Mouse (Mus musculus) lung, embryonic 14.5 days (tissue): ENCODE measurements around the gene Slc2a1. TPM values are rescaled to one million over a fixed set of nuclear protein-coding genes. Genes with fewer than 3 reads are reported as not detected.

Experiments
- ATAC-seq: fragments of 200-750 bp; cut with Nextera tagmentation; 2 replicates; pipeline ENCODE4 v1.8.0; 2017; ENCODE audit warnings: mild to moderate bottlenecking, moderate TSS enrichment, moderate library complexity; ENCODE audit not compliant: insufficient read depth
- DNase-seq: peaks from one replicate; pipeline ENCODE4 v3.0.0-alpha.2; 2015
- H3K27ac ChIP-seq: fragments of 300-500 bp; sonication (generic); 2 replicates; pipeline ENCODE4 v1.5.1; 2014; ENCODE audit warnings: low read depth, mild to moderate bottlenecking, moderate library complexity
- H3K27me3 ChIP-seq: fragments of 300-500 bp; sonication (generic); 2 replicates; pipeline ENCODE4 v1.6.1; 2014; ENCODE audit warnings: low read length, control low read depth; ENCODE audit not compliant: insufficient read depth
- H3K36me3 ChIP-seq: fragments of 300-500 bp; sonication (generic); 2 replicates; pipeline ENCODE4 v1.6.1; 2014; ENCODE audit warnings: control low read depth; ENCODE audit not compliant: insufficient read depth
- H3K4me1 ChIP-seq: fragments of 300-500 bp; sonication (generic); 2 replicates; pipeline ENCODE4 v1.6.1; 2014; ENCODE audit warnings: antibody characterized with exemption, control low read depth; ENCODE audit not compliant: insufficient read depth
- H3K4me2 ChIP-seq: fragments of 300-500 bp; sonication (generic); 2 replicates; pipeline ENCODE4 v1.6.1; 2014; ENCODE audit warnings: mild to moderate bottlenecking
- H3K4me3 ChIP-seq: fragments of 300-500 bp; sonication (generic); 2 replicates; pipeline ENCODE4 v1.5.1; 2014; ENCODE audit warnings: low read depth, low read length
- H3K9ac ChIP-seq: fragments of 300-500 bp; sonication (generic); 2 replicates; pipeline ENCODE4 v1.6.1; 2014
- H3K9me3 ChIP-seq: fragments of 300-500 bp; sonication (generic); 2 replicates; pipeline ENCODE4 v1.6.1; 2016; ENCODE audit warnings: low read depth, low read length, control low read depth
- CTCF ChIP-seq: IDR thresholded peaks from 2 replicates; pipeline ENCODE4 v1.5.1; 2016; ENCODE audit warnings: antibody characterized with exemption, low read depth
- WGBS: fragments of 180-500 bp; shearing (Covaris S2); extraction: QIAGEN DNeasy Blood & Tissue Kit; methylation state at CpG from one replicate; pipeline ENCODE4 v1.1.7; 2014; 5-methylcytosine and 5-hydroxymethylcytosine counted together
- polyA plus RNA-seq: library from polyadenylated mRNA; unstranded; fragments of >200 nt; fragmentation: Nextera tagmentation; extraction: Ambion mirVana; gene quantifications from 2 replicates; pipeline ENCODE4 v1.2.1, GENCODE M21; 2014

Gene Slc2a1
- polyA plus RNA-seq, 1 experiment from 2014 or later = 70.7 TPM

DNA sequence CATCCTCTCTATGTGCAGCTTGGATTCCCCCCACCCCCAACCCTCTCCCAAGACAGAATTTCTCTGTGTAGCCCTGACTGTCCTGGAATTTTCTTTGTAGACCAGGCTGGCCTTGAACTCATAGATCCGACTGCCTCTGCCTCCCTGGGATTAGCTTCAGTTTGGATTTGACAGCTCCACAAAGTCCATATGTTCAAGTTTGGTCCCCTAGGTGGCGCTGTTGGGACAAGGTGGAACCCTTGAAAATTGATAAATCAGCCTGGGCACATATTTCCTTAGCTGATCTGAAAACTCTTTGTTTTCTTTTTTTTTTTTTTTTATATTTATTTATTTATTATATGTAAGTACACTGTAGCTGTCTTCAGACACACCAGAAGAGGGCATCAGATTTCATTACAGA, 48.7 kb downstream of the Slc2a1 start:
- Histone ChIP-seq H3K36me3 (no peaks in the 10 kb centered on the region), H3K4me1 (no peaks in the 10 kb centered on the region), H3K27me3 (no peaks in the 10 kb centered on the region), H3K9ac (no peak overlapping the region), H3K4me3 (no peak overlapping the region), H3K27ac (no peak overlapping the region), H3K4me2 (no peak overlapping the region), H3K9me3 (no peaks in the 10 kb centered on the region)
- peak; percentile 64 for TF ChIP-seq CTCF
- no peak for ATAC-seq
- 26% methylated on average over 2 of the region's 2 CpGs for WGBS
- peak; percentile 77 for DNase-seq

DNA sequence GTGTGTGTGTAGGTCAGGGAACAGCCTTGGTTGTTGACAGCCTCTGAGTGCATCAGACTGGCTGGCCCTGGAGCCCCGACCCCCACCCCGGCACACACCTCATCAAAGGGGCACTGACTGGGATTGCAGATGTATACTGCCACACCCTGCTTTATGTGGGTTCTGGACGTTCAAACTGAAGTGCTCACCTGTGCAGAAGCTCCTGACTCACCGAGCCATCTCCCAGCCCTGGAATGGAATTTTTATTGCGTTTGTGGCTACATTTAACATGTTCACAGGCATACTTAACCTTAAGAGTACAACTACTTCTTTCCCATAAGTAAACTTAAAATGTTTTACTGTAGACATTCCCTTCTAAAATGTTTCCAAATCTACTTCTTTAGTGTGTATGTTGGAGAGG, 49.4 kb downstream of the Slc2a1 start:
- Histone ChIP-seq H3K9ac (no peak overlapping the region), H3K4me1 (no peaks in the 10 kb centered on the region), H3K27ac (no peak overlapping the region), H3K4me2 (no peak overlapping the region), H3K9me3 (no peaks in the 10 kb centered on the region), H3K36me3 (no peaks in the 10 kb centered on the region), H3K27me3 (no peaks in the 10 kb centered on the region), H3K4me3 (no peak overlapping the region)
- ATAC-seq (no peak; the same call in 1 of the 2 replicates), DNase-seq (no peak)
- no peak for TF ChIP-seq CTCF
- 58% methylated on average over 5 of the region's 5 CpGs for WGBS

DNA sequence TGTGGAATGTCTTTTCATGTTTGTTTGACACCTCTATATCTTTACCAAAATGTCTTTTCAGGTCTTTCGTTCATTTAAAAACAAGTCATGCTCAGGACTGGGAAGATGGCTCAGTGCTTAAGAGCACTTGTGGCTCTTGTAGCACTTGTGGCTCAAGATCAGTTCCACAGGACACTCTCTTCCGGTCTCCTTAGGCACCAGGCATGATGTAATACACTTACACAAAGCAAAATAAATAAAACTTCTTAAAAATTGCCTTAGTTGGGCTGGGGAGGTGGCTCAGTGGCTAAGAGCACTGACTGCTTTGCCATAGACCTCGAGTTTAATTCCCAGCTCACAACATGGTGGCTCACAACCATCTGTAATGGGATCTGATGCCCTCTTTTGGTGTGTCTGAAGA, 52.8 kb downstream of the Slc2a1 start:
- no peak for TF ChIP-seq CTCF
- DNase-seq = no peak
- no peak overlapping the region for H3K4me3 ChIP-seq
- no peaks in the 10 kb centered on the region for H3K4me1 ChIP-seq
- ATAC-seq = no peak
- H3K36me3 ChIP-seq = no peaks in the 10 kb centered on the region
- no peak overlapping the region for H3K27ac ChIP-seq
- no peak overlapping the region for H3K4me2 ChIP-seq
- no peaks in the 10 kb centered on the region for H3K27me3 ChIP-seq
- H3K9ac ChIP-seq = no peak overlapping the region
- no peaks in the 10 kb centered on the region for H3K9me3 ChIP-seq
- whole genome bisulfite sequencing = 53% methylated on average over 3 of the region's 3 CpGs

DNA sequence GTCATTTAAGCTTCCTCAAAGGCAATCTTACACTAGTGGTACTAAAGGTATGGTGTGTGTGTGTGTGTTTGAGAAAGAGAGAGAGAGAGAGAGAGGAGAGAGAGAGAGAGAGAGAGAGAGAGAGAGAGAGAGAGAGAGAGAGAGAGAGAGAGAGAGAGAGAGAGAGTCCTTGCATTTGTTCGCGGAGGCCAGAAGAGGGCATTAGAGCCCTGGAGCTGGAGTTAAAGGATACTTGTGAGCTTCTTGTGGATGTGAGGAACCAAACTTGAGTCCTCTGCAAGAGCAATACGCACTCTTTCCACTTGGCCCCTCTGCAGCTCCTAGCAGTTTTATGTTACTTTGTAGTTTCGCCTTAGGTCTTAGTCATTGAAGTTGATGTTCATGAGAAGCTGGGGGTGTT, 54.5 kb downstream of the Slc2a1 start:
- ATAC-seq (no peak), DNase-seq (no peak)
- Histone ChIP-seq H3K4me2 (no peak overlapping the region), H3K9me3 (no peaks in the 10 kb centered on the region), H3K9ac (no peak overlapping the region), H3K4me1 (no peaks in the 10 kb centered on the region), H3K36me3 (0 out of 2 replicates have a peak, but pooled peaks cover 1% of the 10 kb centered on the region), H3K27me3 (no peaks in the 10 kb centered on the region), H3K27ac (no peak overlapping the region), H3K4me3 (no peak overlapping the region)
- WGBS = 61% methylated on average over 4 of the region's 4 CpGs
- peak; percentile 15; the same call in 1 of the 2 replicates for TF ChIP-seq CTCF

DNA sequence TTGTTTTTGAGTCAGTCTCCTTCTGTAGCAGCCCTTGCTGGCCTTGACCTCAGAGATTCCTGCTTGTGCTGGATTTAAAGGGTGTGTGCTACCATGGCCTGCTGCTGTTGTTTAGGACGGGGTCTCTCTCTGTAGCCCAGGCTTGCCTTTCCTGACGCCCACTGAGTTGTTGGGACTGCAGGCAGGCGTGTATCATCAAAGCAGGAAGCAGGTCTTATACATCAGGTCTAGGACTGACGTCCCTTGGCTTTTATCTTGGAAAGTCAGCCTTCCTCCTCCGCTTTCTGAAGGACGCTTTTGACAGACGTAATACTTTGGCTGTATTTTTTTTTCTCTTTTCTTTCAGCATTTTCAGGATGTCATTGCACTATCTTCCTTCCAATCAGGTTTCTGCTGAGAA, 57.4 kb downstream of the Slc2a1 start:
- Histone ChIP-seq H3K4me1 (no peaks in the 10 kb centered on the region), H3K4me2 (no peak overlapping the region), H3K27me3 (no peaks in the 10 kb centered on the region), H3K27ac (no peak overlapping the region), H3K36me3 (peaks cover 27% of the 10 kb centered on the region), H3K4me3 (no peak overlapping the region), H3K9me3 (no peaks in the 10 kb centered on the region), H3K9ac (no peak overlapping the region)
- DNase-seq (peak; percentile 21), ATAC-seq (no peak)
- WGBS = 54% methylated on average over 7 of the region's 7 CpGs
- no peak for TF ChIP-seq CTCF

DNA sequence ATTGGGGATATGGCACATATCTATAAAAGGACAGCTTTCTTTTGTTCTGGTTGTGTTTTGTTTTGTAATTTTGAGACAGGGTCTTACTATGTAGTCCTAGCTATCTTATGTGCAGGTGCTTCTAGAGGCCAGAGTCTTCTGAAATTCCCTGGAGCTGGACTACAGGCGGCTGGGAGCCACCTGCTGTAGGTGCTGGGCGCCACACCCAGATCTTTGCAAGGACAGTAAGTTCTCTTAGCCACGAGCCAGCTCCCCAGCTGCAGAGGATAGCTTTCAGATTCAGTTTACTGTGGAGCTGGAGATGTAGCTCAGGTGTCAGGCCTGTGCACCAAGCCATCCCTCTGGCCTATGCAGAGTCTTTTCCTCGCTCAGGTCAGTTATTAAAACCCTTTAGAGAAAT, 58.6 kb downstream of the Slc2a1 start:
- no peak overlapping the region for H3K9ac ChIP-seq
- ATAC-seq (no peak), DNase-seq (no peak)
- WGBS = 86% methylated on average over 4 of the region's 4 CpGs
- H3K4me3 ChIP-seq = no peak overlapping the region
- H3K36me3 ChIP-seq = peaks cover 27% of the 10 kb centered on the region
- H3K27me3 ChIP-seq = no peaks in the 10 kb centered on the region
- no peak overlapping the region for H3K27ac ChIP-seq
- no peaks in the 10 kb centered on the region for H3K4me1 ChIP-seq
- H3K9me3 ChIP-seq = no peaks in the 10 kb centered on the region
- H3K4me2 ChIP-seq = no peak overlapping the region
- TF ChIP-seq CTCF = no peak

DNA sequence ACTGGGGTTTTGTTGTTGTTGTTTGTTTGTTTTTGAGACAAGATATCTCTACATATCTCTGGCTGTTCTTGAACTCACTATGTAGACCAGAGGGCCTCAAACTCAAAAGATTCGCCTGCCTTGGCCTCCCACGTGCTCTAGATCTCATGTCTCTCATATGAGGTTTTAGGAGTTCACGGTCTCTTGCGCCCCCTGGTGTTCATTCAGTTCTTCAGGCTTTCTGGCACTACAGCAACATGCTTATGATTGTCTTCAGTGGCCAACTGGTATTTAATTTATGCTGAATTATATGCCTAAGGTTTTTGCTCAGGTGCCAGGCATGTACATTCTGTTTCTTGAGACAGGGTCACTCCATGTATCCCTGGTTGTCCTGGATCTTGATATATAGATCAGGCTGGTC, 59.2 kb downstream of the Slc2a1 start:
- Histone ChIP-seq H3K4me3 (no peak overlapping the region), H3K27me3 (no peaks in the 10 kb centered on the region), H3K27ac (no peak overlapping the region), H3K4me1 (peaks cover 1% of the 10 kb centered on the region; the same call in 1 of the 2 replicates), H3K36me3 (peaks cover 27% of the 10 kb centered on the region), H3K9ac (no peak overlapping the region), H3K9me3 (no peaks in the 10 kb centered on the region), H3K4me2 (no peak overlapping the region)
- 2% methylated on average over 4 of the region's 4 CpGs for WGBS
- DNase-seq = peak; percentile 94
- peak; percentile 90 for TF ChIP-seq CTCF
- ATAC-seq = no peak
